Mouse (Mus musculus) cortical plate, adult 2 months (tissue): ENCODE data around the gene Lrrc10b.

Source experiments
- CTCF ChIP-seq: fragments of 200-500 bp; IDR thresholded peaks from 2 replicates; pipeline ENCODE4 v1.5.1; 2011; ENCODE audit warnings: mild to moderate bottlenecking, control low read depth, low read length; ENCODE audit not compliant: insufficient read depth; ENCODE audit errors: extremely low read depth
- POLR2A ChIP-seq: fragments of 200-500 bp; IDR thresholded peaks from 2 replicates; pipeline ENCODE4 v1.6.1; 2011; ENCODE audit warnings: mild to moderate bottlenecking, low read length, control low read depth; ENCODE audit not compliant: insufficient read depth; ENCODE audit errors: extremely low read depth

DNA sequence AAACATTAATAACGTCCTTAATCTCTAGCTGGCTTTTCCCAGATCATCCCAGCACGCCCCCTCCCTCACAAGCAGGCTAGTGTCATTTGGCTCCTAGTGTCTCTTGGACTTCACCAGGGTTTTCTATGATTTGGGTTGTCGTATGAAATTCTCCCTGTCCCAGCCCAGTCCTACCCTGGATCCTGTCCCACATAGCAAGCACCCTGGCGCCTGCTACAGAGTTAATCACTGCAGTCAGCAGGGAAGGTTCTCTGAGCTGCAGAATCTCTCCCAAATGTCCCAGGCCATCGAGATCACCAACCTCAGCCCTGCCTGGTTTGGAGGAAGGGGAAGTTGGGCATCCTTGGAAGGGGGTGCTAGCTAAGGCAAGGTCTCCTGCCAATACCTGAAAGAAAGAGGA lies 41.8 kb downstream of the Lrrc10b start:
- TF ChIP-seq POLR2A (no peak), CTCF (no peak)
